Comparison of ENCODE assay signal across 10 mouse cellular contexts in genomic region chr17:32173166-32173565, GRCm38 (mm10). TPM values are rescaled to one million over a fixed set of nuclear protein-coding genes. Genes with fewer than 3 reads are reported as not detected.
DNase-seq lines count a peak whose midpoint lies in the region; ATAC-seq lines count a peak whose summit lies in the region.
"Had no signal": no experiment of that assay in that cellular context is flagged by ENCODE, and none has a peak within 500 bp of the region (broad histone marks: within the 10 kb centered on the region; RNA-seq: fewer than 3 reads in every experiment).

No protein-coding gene starts in this region.

- no peaks in the 10 kb centered on the region for H3K9me3 ChIP-seq in kidney, embryonic 15.5 days (replicated peaks)

- peak; percentile 30 for DNase-seq in left cerebral cortex, postnatal 4 days
- no peak for DNase-seq in left cerebral cortex, adult 8-10 months (ENCODE audit: low spot score in 2 of 2)
- DNase-seq in gastrocnemius, postnatal 25 days: peak; percentile 82
- peak; percentile 82 for DNase-seq in skeletal muscle tissue, adult 2 months (ENCODE audit: low read depth, low spot score)
- DNase-seq in embryo, embryonic 11 days: no peak
- DNase-seq in thymus, postnatal 10 days (ENCODE audit: low spot score in 2 of 2): no peak

- 57% methylated on average over 7 of the region's 7 CpGs for WGBS in kidney, embryonic 15.5 days

- H3K27ac ChIP-seq in kidney, embryonic 15.5 days: 0 out of 2 replicates have a peak overlapping the region, but pooled peaks have one; percentile 32

- H3K4me3 ChIP-seq in kidney, embryonic 15.5 days (replicated peaks): no peak overlapping the region

- H3K9ac ChIP-seq in kidney, embryonic 15.5 days: no peak overlapping the region

- H3K4me1 ChIP-seq in kidney, embryonic 15.5 days: peaks cover 10% of the 10 kb centered on the region

- ATAC-seq in kidney, embryonic 15.5 days (replicated peaks; ENCODE audit: low FRiP score): no peak
- no peak for ATAC-seq in inflammation-experienced regulatory T-cells, adult 6 months

- no peak overlapping the region for H3K4me2 ChIP-seq in kidney, embryonic 15.5 days

- H3K36me3 ChIP-seq in kidney, embryonic 15.5 days: no peaks in the 10 kb centered on the region

- H3K27me3 ChIP-seq in kidney, embryonic 15.5 days: no peaks in the 10 kb centered on the region

- intact Hi-C loops in left cerebral cortex, postnatal 4 days (cut with DNase I): no loop called here

RNA-seq across cellular contexts. Expression of gene Notch3, which starts 6.5 kb away (rescaled TPM):
- 10 to 100 TPM; 21.8 to 21.9 TPM for total RNA-seq in left cerebral cortex, postnatal 4 days (2021)
- 10 to 100 TPM in 2 of 4 experiments, 1 to 10 TPM in 2; 8.6 to 12.2 (median 9.7) TPM for total RNA-seq in left cerebral cortex, adult 8-10 months (2022)
- total RNA-seq in gastrocnemius, postnatal 25 days (2021): 10 to 100 TPM; 12.6 to 13.4 TPM
- polyA plus RNA-seq in kidney, embryonic 15.5 days (2015; fragmentation: Nextera tagmentation; extraction: Ambion mirVana): 11.9 and 14.9 TPM in 2 replicates
- polyA plus RNA-seq in inflammation-experienced regulatory T-cells, adult 6 months (2017; shearing (Covaris generic)): not detected

RNA-seq across cellular contexts. Expression of gene Ephx3, which starts 16.2 kb away (rescaled TPM):
- under 1 TPM in 1 of 2 experiments, not detected in 1; 0.24 TPM for total RNA-seq in left cerebral cortex, postnatal 4 days (2021)
- total RNA-seq in left cerebral cortex, adult 8-10 months (2022): under 1 TPM in 3 of 4 experiments, not detected in 1; 0.21 to 0.39 (median 0.23) TPM
- total RNA-seq in gastrocnemius, postnatal 25 days (2021): under 1 TPM; 0.40 to 0.46 TPM
- polyA plus RNA-seq in kidney, embryonic 15.5 days (2015; fragmentation: Nextera tagmentation; extraction: Ambion mirVana): 0.10 and 0.19 TPM in 2 replicates
- under 1 TPM in 2 of 3 experiments, not detected in 1; 0.15 to 0.23 TPM for polyA plus RNA-seq in inflammation-experienced regulatory T-cells, adult 6 months (2017; shearing (Covaris generic))
- polyA plus RNA-seq: limb, embryonic 11.5 days; neural tube, embryonic 11.5 days had no signal

Comparison
In these comparisons a context has a peak if more than half of its experiments do, and no peak if none do; other contexts are left out.
1. DNase-seq: peak in left cerebral cortex, postnatal 4 days (single experiment), gastrocnemius, postnatal 25 days (single experiment) and skeletal muscle tissue, adult 2 months (single experiment); none in left cerebral cortex, adult 8-10 months (0 of 2), embryo, embryonic 11 days (single experiment) and thymus, postnatal 10 days (0 of 2).